Mouse (Mus musculus) liver, postnatal 0 days (tissue): ENCODE results near the gene Shank3. TPM values are rescaled to one million over a fixed set of nuclear protein-coding genes. Genes with fewer than 3 reads are reported as not detected.

Experiments
- ATAC-seq: fragments of 200-750 bp; cut with Nextera tagmentation; 2 replicates; pipeline ENCODE4 v1.8.0; 2017; ENCODE audit warnings: mild to moderate bottlenecking, moderate library complexity
- DNase-seq: peaks from one replicate; pipeline ENCODE4 v3.0.0-alpha.2; 2016
- H3K27ac ChIP-seq: fragments of 300-500 bp; sonication (generic); 2 replicates; pipeline ENCODE4 v1.5.1; 2014; ENCODE audit warnings: antibody characterized with exemption, moderate library complexity, mild to moderate bottlenecking, low read depth
- H3K27me3 ChIP-seq: fragments of 300-500 bp; sonication (generic); 2 replicates; pipeline ENCODE4 v1.6.1; 2014; ENCODE audit warnings: low read length, control low read depth, mixed read lengths; ENCODE audit not compliant: insufficient read depth
- H3K36me3 ChIP-seq: fragments of 300-500 bp; sonication (generic); replicated peaks from 2 replicates; pipeline ENCODE4 v1.6.1; 2014; ENCODE audit warnings: mild to moderate bottlenecking, control low read depth, low read length, moderate library complexity, mixed read lengths; ENCODE audit not compliant: insufficient read depth
- H3K4me1 ChIP-seq: fragments of 300-500 bp; sonication (generic); 2 replicates; pipeline ENCODE4 v1.6.1; 2014; ENCODE audit warnings: antibody characterized with exemption, mild to moderate bottlenecking, control low read depth; ENCODE audit not compliant: insufficient read depth
- H3K4me2 ChIP-seq: fragments of 300-500 bp; sonication (generic); 2 replicates; pipeline ENCODE4 v1.6.1; 2014; ENCODE audit warnings: low read depth, mild to moderate bottlenecking, low read length, moderate library complexity, mixed read lengths
- H3K4me3 ChIP-seq: fragments of 300-500 bp; sonication (generic); 2 replicates; pipeline ENCODE4 v1.5.1; 2014; ENCODE audit warnings: low read depth, low read length
- H3K9ac ChIP-seq: fragments of 300-500 bp; sonication (generic); replicated peaks from 2 replicates; pipeline ENCODE4 v1.6.1; 2014; ENCODE audit warnings: mild to moderate bottlenecking, moderate library complexity
- H3K9me3 ChIP-seq: fragments of 300-500 bp; sonication (generic); 2 replicates; pipeline ENCODE4 v1.6.1; 2016; ENCODE audit warnings: mild to moderate bottlenecking, control low read depth, low read length, mixed read lengths
- CTCF ChIP-seq: sonication (generic); IDR thresholded peaks from 2 replicates; pipeline ENCODE4 v1.5.1; 2016; ENCODE audit warnings: antibody characterized with exemption, low read depth
- EP300 ChIP-seq: IDR thresholded peaks from 2 replicates; pipeline ENCODE4 v1.6.1; 2016; ENCODE audit warnings: antibody characterized with exemption, low read depth, mild to moderate bottlenecking
- WGBS: fragments of 180-500 bp; shearing (Covaris S2); extraction: QIAGEN DNeasy Blood & Tissue Kit; methylation state at CpG from one replicate; pipeline ENCODE4 v1.1.7; 2014; ENCODE audit not compliant: insufficient replicate concordance; 5-methylcytosine and 5-hydroxymethylcytosine counted together
- polyA plus RNA-seq: library from polyadenylated mRNA; unstranded; fragments of >200 nt; fragmentation: Nextera tagmentation; extraction: Ambion mirVana; gene quantifications from 2 replicates; pipeline ENCODE4 v1.2.1, GENCODE M21; 2015

Gene Shank3
- polyA plus RNA-seq, 1 experiment from 2014 or later: 0.81 TPM

- Histone ChIP-seq H3K36me3 (no peaks in the 10 kb centered on the region), H3K4me2 (no peak overlapping the region), H3K9ac (no peak overlapping the region), H3K27ac (no peak overlapping the region), H3K4me3 (no peak overlapping the region), H3K27me3 (no peaks in the 10 kb centered on the region), H3K4me1 (no peaks in the 10 kb centered on the region), H3K9me3 (no peaks in the 10 kb centered on the region)
- DNase-seq (no peak), ATAC-seq (no peak)
- no peak for TF ChIP-seq EP300
- no peak for TF ChIP-seq CTCF
- 57% methylated on average over 12 of the region's 12 CpGs for WGBS
Observed at GRCm38 (mm10) chr15:89488182-89488581, 11.2 kb upstream of the Shank3 start.

- ATAC-seq: no peak
- Histone ChIP-seq H3K36me3 (no peaks in the 10 kb centered on the region), H3K4me1 (no peaks in the 10 kb centered on the region), H3K9me3 (no peaks in the 10 kb centered on the region), H3K4me2 (no peak overlapping the region), H3K4me3 (no peak overlapping the region), H3K9ac (no peak overlapping the region), H3K27me3 (no peaks in the 10 kb centered on the region), H3K27ac (no peak overlapping the region)
- DNase-seq: no peak
- TF ChIP-seq EP300 (no peak), CTCF (no peak)
- WGBS: 49% methylated on average over 14 of the region's 14 CpGs
Observed at GRCm38 (mm10) chr15:89488611-89489117, 10.8 kb upstream of the Shank3 start.

GRCm38 (mm10) chr15:89494970-89495369 lies 4.5 kb upstream of the Shank3 start:
- Histone ChIP-seq H3K27me3 (peaks cover 38% of the 10 kb centered on the region), H3K27ac (no peak overlapping the region), H3K9me3 (no peaks in the 10 kb centered on the region), H3K9ac (no peak overlapping the region), H3K36me3 (no peaks in the 10 kb centered on the region), H3K4me3 (no peak overlapping the region), H3K4me2 (no peak overlapping the region), H3K4me1 (peaks cover 10% of the 10 kb centered on the region)
- ATAC-seq (no peak), DNase-seq (no peak)
- TF ChIP-seq CTCF (peak; percentile 58), EP300 (no peak)
- WGBS: 66% methylated on average over 4 of the region's 4 CpGs

GRCm38 (mm10) chr15:89496131-89496530 lies 3.3 kb upstream of the Shank3 start:
- Histone ChIP-seq H3K9me3 (no peaks in the 10 kb centered on the region), H3K36me3 (no peaks in the 10 kb centered on the region), H3K27ac (no peak overlapping the region), H3K4me1 (peaks cover 15% of the 10 kb centered on the region), H3K27me3 (peaks cover 50% of the 10 kb centered on the region), H3K9ac (no peak overlapping the region), H3K4me2 (no peak overlapping the region), H3K4me3 (no peak overlapping the region)
- ATAC-seq (no peak), DNase-seq (no peak)
- 64% methylated on average over 4 of the region's 4 CpGs for WGBS
- no peak for TF ChIP-seq CTCF
- TF ChIP-seq EP300: no peak

GRCm38 (mm10) chr15:89496841-89497240 lies 2.6 kb upstream of the Shank3 start:
- Histone ChIP-seq H3K4me1 (peaks cover 15% of the 10 kb centered on the region), H3K9me3 (no peaks in the 10 kb centered on the region), H3K4me3 (no peak overlapping the region), H3K36me3 (no peaks in the 10 kb centered on the region), H3K9ac (no peak overlapping the region), H3K27me3 (peaks cover 52% of the 10 kb centered on the region), H3K27ac (0 out of 2 replicates have a peak overlapping the region, but pooled peaks have one; percentile 18), H3K4me2 (no peak overlapping the region)
- no peak for ATAC-seq
- no peak for DNase-seq
- no peak for TF ChIP-seq CTCF
- TF ChIP-seq EP300: no peak
- WGBS: 40% methylated on average over 2 of the region's 2 CpGs

GRCm38 (mm10) chr15:89497391-89498048 lies 1.9 kb upstream of the Shank3 start:
- Histone ChIP-seq H3K4me3 (peak overlapping the region; percentile 56), H3K4me2 (no peak overlapping the region), H3K27me3 (peaks cover 52% of the 10 kb centered on the region), H3K27ac (peak overlapping the region; percentile 55; the same call in 1 of the 2 replicates), H3K9me3 (no peaks in the 10 kb centered on the region), H3K9ac (peak overlapping the region; percentile 38), H3K36me3 (no peaks in the 10 kb centered on the region), H3K4me1 (peaks cover 15% of the 10 kb centered on the region)
- TF ChIP-seq EP300 (peak; percentile 71), CTCF (no peak)
- DNase-seq (no peak), ATAC-seq (peak; percentile 64)
- 29% methylated on average over 4 of the region's 4 CpGs for WGBS
